Mouse (Mus musculus): ENCODE data around the gene Rock2. TPM values are rescaled to one million over a fixed set of nuclear protein-coding genes. Genes with fewer than 3 reads are reported as not detected.
A peak's percentile ranks its signal among the peaks of the same experiment; 100 is the strongest.

Rock2 gene
- polyA plus RNA-seq, 1 experiment from 2014 or later, result 11.4 TPM

DNA sequence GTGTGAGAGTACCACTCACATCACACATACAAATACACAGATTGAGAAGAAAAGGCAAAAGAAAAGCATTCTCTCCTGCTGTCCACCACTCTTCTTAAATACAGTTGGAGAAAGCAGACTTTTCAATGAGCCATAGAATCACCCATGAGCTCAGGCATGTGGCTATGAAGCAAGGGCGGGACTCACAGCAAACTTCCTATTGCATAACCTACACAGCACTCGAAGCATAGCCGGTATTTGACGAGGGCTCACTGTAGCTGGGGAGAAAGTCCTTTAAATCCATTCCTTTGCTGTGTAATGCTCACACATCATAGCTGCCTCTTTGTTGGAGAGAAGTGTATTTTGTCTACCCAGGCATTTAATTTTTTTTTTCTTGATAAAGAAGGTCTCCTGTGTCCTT is 19.4 kb upstream of the Rock2 start:
- 93% methylated on average over 4 of the region's 4 CpGs for WGBS
- DNase-seq (ENCODE audit: low spot score), result no peak
- no peak overlapping the region for H3K4me3 ChIP-seq
- no peaks in the 10 kb centered on the region for H3K9me3 ChIP-seq (replicated peaks)
- H3K4me1 ChIP-seq, result peaks cover 18% of the 10 kb centered on the region
- no peaks in the 10 kb centered on the region for H3K36me3 ChIP-seq
- H3K27ac ChIP-seq (replicated peaks), result no peak overlapping the region
- H3K27me3 ChIP-seq (ENCODE audit: low read depth, poor library complexity, severe bottlenecking), result no peaks in the 10 kb centered on the region

DNA sequence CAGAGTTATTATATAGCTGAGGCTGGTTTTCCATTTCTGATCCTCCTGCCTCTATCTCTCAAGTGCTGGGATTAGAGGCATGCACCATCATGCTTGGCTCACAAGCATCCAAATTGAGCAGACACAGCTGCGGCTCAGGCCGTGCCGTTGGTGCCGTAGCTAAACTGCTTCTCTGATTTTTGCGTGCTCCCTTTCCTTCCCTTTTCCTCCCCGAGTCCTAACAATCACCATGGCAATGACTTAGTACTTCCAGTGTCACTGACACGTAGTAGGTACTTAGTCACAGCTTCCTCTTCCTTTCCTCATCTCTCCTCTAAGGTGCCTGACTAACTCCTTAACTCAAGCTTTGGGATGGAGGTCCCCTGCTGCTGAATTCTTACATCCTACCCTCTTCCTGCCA is 19.0 kb upstream of the Rock2 start:
- H3K4me3 ChIP-seq, result no peak overlapping the region
- H3K27me3 ChIP-seq (ENCODE audit: low read depth, poor library complexity, severe bottlenecking), result no peaks in the 10 kb centered on the region
- no peaks in the 10 kb centered on the region for H3K9me3 ChIP-seq (replicated peaks)
- 84% methylated on average over 7 of the region's 7 CpGs for WGBS
- H3K36me3 ChIP-seq, result no peaks in the 10 kb centered on the region
- no peak for DNase-seq (ENCODE audit: low spot score)
- no peak overlapping the region for H3K27ac ChIP-seq (replicated peaks)
- H3K4me1 ChIP-seq, result peaks cover 14% of the 10 kb centered on the region

DNA sequence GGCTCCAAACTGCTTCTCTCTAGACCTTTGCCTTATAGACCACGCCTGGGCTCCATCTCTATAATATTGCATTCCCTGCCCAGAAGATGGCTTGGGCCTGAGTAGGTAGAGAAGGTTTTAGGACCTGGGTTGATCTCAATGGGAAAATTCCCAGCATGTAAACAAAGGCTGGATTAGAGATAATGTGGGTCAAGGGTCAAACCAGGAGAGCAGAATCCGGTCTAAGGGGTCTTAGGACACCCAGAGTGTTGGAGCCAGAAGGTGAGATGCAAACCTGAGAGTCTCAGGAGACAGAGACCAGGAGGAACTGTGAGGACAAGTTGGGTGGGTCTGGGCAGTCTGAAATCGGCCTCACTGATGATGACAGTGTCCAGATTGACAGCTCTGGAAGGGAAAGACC is 18.0 kb upstream of the Rock2 start:
- Histone ChIP-seq H3K4me3 (no peak overlapping the region), H3K27me3 (ENCODE audit: low read depth, poor library complexity, severe bottlenecking) (no peaks in the 10 kb centered on the region), H3K9me3 (replicated peaks) (no peaks in the 10 kb centered on the region), H3K27ac (replicated peaks) (peak overlapping the region; percentile 68), H3K4me1 (peaks cover 11% of the 10 kb centered on the region), H3K36me3 (no peaks in the 10 kb centered on the region)
- DNase-seq (ENCODE audit: low spot score), result no peak
- WGBS, result 43% methylated on average over 3 of the region's 3 CpGs

DNA sequence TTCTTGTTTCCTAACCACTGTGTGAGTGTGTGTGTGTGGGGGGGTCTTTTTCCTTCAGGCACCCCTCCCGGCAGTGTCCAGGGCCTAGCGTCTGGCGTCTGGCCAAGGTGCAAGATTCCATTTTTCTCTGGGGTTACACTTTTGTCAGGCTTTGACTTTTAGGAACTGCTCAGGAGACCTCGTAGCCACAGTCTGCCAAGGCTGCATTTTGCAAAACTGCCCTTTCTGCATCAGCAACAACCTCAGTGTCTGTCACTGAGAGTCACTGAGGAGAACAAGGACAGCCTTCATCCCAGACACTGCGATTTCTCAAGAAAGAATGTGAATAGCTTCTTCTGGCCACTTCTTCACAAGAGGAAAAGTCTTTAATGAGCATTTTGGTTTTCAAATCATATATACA is 17.6 kb upstream of the Rock2 start:
- H3K36me3 ChIP-seq, result no peaks in the 10 kb centered on the region
- peak overlapping the region; percentile 68 for H3K27ac ChIP-seq (replicated peaks)
- H3K27me3 ChIP-seq (ENCODE audit: low read depth, poor library complexity, severe bottlenecking), result no peaks in the 10 kb centered on the region
- no peak for DNase-seq (ENCODE audit: low spot score)
- H3K9me3 ChIP-seq (replicated peaks), result no peaks in the 10 kb centered on the region
- H3K4me3 ChIP-seq, result no peak overlapping the region
- WGBS, result 68% methylated on average over 5 of the region's 5 CpGs
- H3K4me1 ChIP-seq, result peaks cover 11% of the 10 kb centered on the region

DNA sequence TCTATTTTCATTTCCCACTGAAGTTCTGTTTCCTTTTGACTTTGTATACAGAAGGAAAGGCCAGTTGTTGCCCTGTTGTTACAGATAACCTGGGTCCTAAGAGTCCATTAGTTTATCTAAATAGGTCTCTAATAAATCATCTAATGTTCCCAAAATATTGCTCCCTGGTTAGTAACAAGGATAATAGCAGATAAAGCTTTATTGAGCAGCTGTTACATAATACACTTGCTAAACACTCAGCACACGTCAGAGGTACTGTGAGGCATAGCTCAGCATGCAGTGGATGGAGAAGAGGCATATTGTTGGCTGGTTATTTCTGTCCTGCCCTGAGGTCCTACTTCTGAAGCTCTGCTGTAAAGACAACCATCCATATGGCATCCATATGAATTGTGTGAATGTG is 17.0 kb upstream of the Rock2 start:
- no peak for DNase-seq (ENCODE audit: low spot score)
- 61% methylated on average over 1 of the region's 1 CpGs for WGBS
- no peaks in the 10 kb centered on the region for H3K27me3 ChIP-seq (ENCODE audit: low read depth, poor library complexity, severe bottlenecking)
- H3K36me3 ChIP-seq, result no peaks in the 10 kb centered on the region
- H3K4me3 ChIP-seq, result no peak overlapping the region
- H3K27ac ChIP-seq (replicated peaks), result no peak overlapping the region
- H3K9me3 ChIP-seq (replicated peaks), result no peaks in the 10 kb centered on the region
- H3K4me1 ChIP-seq, result peaks cover 11% of the 10 kb centered on the region

DNA sequence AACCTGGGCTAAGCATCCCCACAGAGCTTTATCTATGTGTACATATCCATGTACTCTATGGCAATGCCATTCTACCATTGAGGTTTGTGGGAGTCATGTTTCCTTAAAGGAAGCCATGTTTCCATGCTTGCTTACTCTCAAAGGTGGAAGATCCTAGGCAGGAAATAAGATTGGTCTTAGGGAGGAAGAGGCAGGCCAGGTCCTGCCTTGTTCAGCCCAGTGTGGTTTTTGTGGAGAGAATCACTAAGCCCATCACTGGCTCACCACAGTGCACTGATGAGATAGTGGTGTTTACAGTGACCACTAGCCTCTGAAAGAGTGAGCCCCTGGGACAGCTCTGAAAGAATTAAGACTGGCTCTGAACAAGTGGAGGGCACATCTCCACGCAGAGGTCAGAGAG is 15.3 kb upstream of the Rock2 start:
- H3K4me1 ChIP-seq, result peaks cover 17% of the 10 kb centered on the region
- no peaks in the 10 kb centered on the region for H3K36me3 ChIP-seq
- no peak for DNase-seq (ENCODE audit: low spot score)

DNA sequence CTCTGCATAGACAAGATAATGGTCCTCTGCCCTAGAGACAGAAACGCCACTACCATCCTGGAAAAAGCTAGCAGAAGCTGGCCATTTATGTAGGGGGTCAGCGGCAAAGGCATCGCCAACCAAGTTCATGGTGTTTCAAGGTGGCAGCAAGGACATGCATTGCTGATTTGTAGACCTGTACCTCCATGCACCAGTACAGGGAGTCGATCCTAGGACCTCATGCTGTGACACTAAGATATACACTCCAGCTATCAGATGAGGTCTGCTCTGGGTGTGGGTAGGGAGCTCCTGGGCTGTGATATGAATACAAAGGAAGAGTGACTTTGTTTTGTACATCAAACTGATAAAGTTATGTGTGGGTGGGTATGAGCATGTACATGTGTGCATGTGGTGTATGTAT is 14.6 kb upstream of the Rock2 start:
- H3K4me1 ChIP-seq, result peaks cover 17% of the 10 kb centered on the region
- DNase-seq (ENCODE audit: low spot score), result no peak
- H3K9me3 ChIP-seq (replicated peaks), result no peaks in the 10 kb centered on the region
- H3K36me3 ChIP-seq, result no peaks in the 10 kb centered on the region
- 91% methylated on average over 4 of the region's 4 CpGs for WGBS
- no peak overlapping the region for H3K4me3 ChIP-seq
- H3K27ac ChIP-seq (replicated peaks), result no peak overlapping the region
- no peaks in the 10 kb centered on the region for H3K27me3 ChIP-seq (ENCODE audit: low read depth, poor library complexity, severe bottlenecking)

More for the DNA sequence above, 15.3 kb upstream of the Rock2 start:
- WGBS, result 69% methylated on average over 1 of the region's 1 CpGs
- Histone ChIP-seq H3K27ac (replicated peaks) (no peak overlapping the region), H3K9me3 (replicated peaks) (no peaks in the 10 kb centered on the region), H3K27me3 (ENCODE audit: low read depth, poor library complexity, severe bottlenecking) (no peaks in the 10 kb centered on the region), H3K4me3 (no peak overlapping the region)

DNA sequence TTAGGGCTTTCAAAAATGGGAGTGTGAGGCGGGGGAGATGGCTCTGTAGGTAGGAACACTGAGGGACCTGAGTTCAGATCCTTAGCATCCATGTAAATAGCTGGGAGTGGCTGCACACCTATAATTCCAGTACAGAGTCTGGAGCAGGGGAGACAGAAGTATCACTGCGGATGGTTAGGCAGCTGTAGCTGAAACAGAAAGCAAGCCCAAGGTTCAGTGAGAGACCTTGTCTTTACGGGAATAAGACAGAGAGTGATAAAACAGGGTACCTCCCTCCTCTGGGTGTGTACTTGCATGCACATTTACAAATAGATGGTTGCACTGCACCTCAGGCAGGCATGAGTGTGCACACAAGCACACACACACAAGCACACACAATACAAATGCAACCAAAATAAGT is 12.3 kb upstream of the Rock2 start:
- peaks cover 6% of the 10 kb centered on the region for H3K4me1 ChIP-seq
- no peak for DNase-seq (ENCODE audit: low spot score)
- no peaks in the 10 kb centered on the region for H3K36me3 ChIP-seq
- no peak overlapping the region for H3K4me3 ChIP-seq
- no peak overlapping the region for H3K27ac ChIP-seq (replicated peaks)
- no peaks in the 10 kb centered on the region for H3K9me3 ChIP-seq (replicated peaks)
- no peaks in the 10 kb centered on the region for H3K27me3 ChIP-seq (ENCODE audit: low read depth, poor library complexity, severe bottlenecking)
- 85% methylated on average over 3 of the region's 3 CpGs for WGBS

DNA sequence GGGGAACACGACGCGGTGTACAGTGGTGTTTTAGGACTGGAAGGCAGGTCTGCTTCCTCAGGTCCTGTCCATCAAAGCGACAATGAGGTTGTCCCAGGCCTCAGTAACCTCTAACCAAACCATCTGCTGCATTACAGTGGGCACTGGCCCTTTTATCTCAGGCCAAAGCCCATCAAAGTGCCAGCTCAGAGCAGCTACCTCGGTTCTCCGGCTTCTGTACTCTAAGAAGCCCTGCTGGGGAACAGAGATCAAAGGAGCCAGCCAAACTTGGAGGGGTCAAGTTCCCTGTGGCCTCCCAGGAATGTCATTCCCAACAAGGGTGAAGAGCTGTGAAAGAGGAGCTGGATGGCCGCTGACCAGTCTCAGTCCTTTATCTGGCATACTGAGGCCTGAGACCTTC is 11.6 kb upstream of the Rock2 start:
- 67% methylated on average over 7 of the region's 7 CpGs for WGBS
- Histone ChIP-seq H3K4me1 (peaks cover 6% of the 10 kb centered on the region), H3K9me3 (replicated peaks) (no peaks in the 10 kb centered on the region), H3K36me3 (no peaks in the 10 kb centered on the region), H3K27me3 (ENCODE audit: low read depth, poor library complexity, severe bottlenecking) (no peaks in the 10 kb centered on the region), H3K27ac (replicated peaks) (no peak overlapping the region), H3K4me3 (no peak overlapping the region)
- DNase-seq (ENCODE audit: low spot score), result no peak

DNA sequence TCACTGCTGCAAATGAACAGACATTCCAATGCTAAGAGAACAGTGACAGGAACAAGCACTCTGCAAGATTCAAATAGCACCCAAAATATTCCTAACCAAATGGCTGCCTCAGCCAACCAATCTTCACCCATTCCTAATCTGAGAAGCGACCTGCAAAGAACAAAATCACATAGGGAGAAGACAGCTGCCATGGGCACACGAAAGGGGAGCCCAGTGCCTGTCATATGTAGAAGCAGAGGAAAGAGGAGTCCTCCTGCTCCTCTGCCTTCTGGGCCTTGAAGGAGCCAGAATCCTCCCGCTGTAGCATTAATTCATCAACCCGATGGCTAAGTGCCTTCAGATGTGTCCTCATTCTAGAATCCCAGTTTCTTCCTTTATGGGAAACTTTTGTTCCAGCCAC is 10.2 kb upstream of the Rock2 start:
- H3K4me1 ChIP-seq, result peaks cover 6% of the 10 kb centered on the region
- WGBS, result 93% methylated on average over 4 of the region's 4 CpGs
- H3K9me3 ChIP-seq (replicated peaks), result no peaks in the 10 kb centered on the region
- no peak overlapping the region for H3K27ac ChIP-seq (replicated peaks)
- H3K4me3 ChIP-seq, result no peak overlapping the region
- DNase-seq (ENCODE audit: low spot score), result no peak
- H3K36me3 ChIP-seq, result no peaks in the 10 kb centered on the region
- H3K27me3 ChIP-seq (ENCODE audit: low read depth, poor library complexity, severe bottlenecking), result no peaks in the 10 kb centered on the region

DNA sequence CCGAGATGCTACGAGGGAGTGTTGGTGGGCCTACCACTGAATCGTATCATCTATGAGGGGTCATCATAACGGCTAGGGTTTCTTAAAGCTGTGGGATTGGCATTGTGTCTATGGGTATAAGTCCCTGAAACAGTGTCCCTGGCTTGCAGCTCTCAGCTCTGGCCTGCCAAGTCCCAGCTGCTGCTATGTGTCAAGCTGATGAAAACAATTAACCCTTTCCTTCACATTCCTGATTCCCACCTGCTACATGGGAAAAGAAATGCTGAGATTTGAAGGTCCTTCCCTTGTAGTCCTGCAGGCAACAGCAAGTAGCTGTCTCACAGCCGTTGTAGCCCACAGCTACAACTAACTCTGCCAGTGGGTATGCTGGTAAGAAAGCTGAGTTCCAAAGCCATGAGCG is 8.3 kb upstream of the Rock2 start:
- Histone ChIP-seq H3K36me3 (no peaks in the 10 kb centered on the region), H3K4me1 (peaks cover 6% of the 10 kb centered on the region), H3K4me3 (no peak overlapping the region), H3K27me3 (ENCODE audit: low read depth, poor library complexity, severe bottlenecking) (no peaks in the 10 kb centered on the region), H3K27ac (replicated peaks) (no peak overlapping the region), H3K9me3 (replicated peaks) (no peaks in the 10 kb centered on the region)
- DNase-seq (ENCODE audit: low spot score), result no peak
- WGBS, result 90% methylated on average over 6 of the region's 6 CpGs

DNA sequence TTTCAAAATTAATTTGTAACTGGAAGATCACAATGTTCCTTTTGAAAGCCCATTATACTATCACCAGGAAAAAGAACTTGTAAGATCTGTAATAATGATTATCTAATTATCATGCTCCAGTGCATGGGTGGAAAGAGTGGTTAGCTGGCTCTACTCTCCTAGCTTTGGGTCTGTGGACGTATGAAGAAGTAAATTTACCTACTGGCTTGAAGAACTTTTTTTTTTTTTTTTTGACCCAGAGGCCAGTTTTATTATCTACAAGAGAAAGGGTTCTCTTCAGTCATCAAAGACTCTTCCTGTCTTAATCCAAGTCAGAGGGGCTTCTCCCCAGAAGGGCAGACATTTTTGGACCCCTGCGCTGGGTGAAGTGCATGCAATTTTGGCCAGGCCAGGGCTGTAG is 1.7 kb upstream of the Rock2 start:
- Histone ChIP-seq H3K27me3 (ENCODE audit: low read depth, poor library complexity, severe bottlenecking) (no peaks in the 10 kb centered on the region), H3K4me3 (no peak overlapping the region), H3K36me3 (no peaks in the 10 kb centered on the region), H3K27ac (replicated peaks) (no peak overlapping the region), H3K9me3 (replicated peaks) (no peaks in the 10 kb centered on the region), H3K4me1 (peaks cover 37% of the 10 kb centered on the region)
- no peak for DNase-seq (ENCODE audit: low spot score)
- WGBS, result 82% methylated on average over 2 of the region's 2 CpGs

DNA sequence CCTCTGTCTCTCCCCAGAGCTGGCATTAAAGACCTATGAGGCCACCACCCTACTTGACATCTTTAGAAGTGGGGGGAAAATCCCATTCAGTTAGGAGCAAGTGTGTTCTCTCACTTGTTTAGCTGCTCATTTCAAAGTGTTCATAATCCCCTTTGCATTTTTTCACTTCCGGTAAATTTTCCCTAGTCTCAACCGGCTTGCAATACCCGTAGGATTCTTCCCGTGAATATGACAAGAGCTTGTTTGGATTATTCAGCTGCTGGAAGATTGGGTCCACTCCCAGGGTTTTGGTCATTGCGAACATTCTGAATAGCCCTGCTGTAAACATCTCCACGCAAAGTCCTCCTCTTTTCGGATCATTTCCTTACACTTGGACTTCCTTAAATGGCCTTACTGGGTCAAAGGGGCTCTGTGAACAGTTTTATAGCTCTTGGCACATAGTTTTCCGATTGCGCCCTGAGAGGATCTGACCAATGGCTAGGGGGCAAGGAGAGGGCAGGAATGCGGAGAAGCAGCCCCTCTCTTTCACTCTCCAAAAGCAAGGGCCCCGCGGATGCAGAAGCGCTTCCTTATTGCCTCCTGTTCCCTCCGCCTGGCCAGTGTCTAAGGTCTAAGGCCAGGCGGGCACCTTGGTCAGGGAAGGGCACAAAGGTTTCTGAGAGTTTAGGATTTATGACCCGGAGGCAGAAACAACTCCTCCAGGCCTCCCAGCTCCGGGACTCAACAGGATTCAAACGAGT is 869 bp upstream of the Rock2 start:
- Histone ChIP-seq H3K4me1 (peaks cover 41% of the 10 kb centered on the region), H3K27me3 (ENCODE audit: low read depth, poor library complexity, severe bottlenecking) (no peaks in the 10 kb centered on the region), H3K36me3 (no peaks in the 10 kb centered on the region), H3K9me3 (replicated peaks) (no peaks in the 10 kb centered on the region), H3K4me3 (peak overlapping the region; percentile 98), H3K27ac (replicated peaks) (peak overlapping the region; percentile 99)
- WGBS, result 6% methylated on average over 18 of the region's 18 CpGs
- no peak for DNase-seq (ENCODE audit: low spot score)

Data from midbrain, embryonic 10.5 days (tissue).